Mouse (Mus musculus) gastrocnemius, postnatal 10 days (tissue): ENCODE data around the gene Arhgap17. TPM values are rescaled to one million over a fixed set of nuclear protein-coding genes. Genes with fewer than 3 reads are reported as not detected.

Experiments used
- DNase-seq: peaks from one replicate; pipeline ENCODE4 v3.0.0; 2021; ENCODE audit warnings: mixed read lengths
- total RNA-seq, 2 experiments: library from RNA; stranded (reverse); gene quantifications; 2 replicates each; pipeline ENCODE4 v1.2.3; 2021

Gene Arhgap17
- total RNA-seq, 2 experiments from 2014 or later, result 18.6 to 31.9 TPM

- DNase-seq, result no peak
Measured at GRCm38 (mm10) chr7:123287903-123288302, 81.8 kb downstream of the Arhgap17 start.

GRCm38 (mm10) chr7:123285896-123286295, 83.8 kb downstream of the Arhgap17 start:
- DNase-seq, result no peak

DNA sequence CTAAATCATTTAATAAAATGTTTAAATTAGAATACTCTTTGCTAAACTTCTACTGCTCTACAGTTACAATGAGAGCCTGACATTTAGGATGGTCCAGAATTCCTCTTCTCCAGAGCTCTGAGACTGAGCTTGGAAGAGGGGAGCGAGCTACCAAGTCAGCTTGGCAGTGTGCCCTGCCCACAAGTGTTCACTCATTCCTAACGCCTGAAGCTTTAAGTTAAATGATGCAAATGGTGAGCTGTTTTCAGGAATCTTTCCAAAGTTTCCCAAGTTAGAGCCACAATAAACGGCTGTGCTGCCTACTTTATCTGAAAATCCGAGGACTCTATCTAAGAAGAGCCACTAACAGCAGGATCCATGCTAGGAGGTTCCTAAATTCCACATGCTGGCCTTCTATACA, 85.9 kb downstream of the Arhgap17 start:
- no peak for DNase-seq

DNA sequence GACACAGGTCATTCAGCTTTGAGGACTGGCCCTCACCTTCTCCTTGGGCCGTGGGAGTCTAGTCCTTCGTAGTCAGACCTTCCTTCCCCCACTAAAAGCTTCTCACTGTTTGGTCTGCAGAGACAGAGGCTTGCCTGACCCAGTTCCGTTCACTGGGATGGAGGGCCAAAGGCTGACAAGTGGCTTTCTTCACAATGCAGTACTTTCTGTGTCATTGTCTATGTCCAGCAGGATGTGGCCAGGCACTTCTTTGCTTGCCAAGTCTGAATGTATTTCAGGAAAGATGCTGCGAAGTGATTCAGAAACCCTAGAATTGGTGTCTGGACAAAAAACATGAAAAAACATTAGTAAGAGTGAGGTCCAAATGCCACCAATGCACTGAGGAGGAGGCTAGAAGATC, 89.9 kb downstream of the Arhgap17 start:
- DNase-seq, result no peak

GRCm38 (mm10) chr7:123276568-123276967, 93.1 kb downstream of the Arhgap17 start:
- DNase-seq, result no peak

DNA sequence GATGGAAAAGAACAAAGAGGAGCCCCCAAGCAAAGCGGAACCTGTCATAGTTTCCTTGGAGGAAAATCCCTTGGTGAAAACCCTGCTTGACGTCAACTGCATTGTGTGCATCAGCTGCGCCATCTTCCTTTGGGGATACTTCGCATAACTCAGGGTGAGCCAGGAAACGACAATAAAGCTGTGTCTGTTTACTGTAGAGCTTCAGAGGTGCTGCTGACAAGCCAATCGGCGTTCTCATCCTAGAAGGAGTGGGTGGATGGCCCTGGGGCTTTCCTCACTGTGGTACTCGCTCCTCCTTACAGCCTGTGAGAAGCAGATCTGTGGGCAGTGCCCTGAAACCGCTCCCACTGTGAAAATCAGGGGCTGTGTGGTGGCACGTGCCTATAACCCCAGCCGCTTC, 96.7 kb downstream of the Arhgap17 start:
- no peak for DNase-seq

DNA sequence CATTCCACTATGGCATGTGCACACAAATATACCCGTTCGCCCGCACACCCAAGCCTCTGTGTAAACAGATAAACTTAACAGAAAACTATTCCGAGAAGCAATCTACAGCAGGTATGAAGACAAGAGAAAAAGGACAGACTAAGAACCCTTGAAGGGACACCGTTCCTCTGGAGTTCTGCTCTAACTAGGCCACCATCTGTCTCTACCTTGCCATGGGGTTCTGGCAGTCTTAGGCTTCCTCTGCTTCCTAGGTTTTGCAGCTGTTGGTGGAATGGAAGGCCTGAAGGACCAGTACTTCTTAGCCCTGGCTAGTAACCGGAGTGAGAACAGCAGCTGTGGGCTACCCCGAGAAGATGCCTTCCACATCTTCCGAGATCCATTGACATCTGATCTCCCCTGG, 111.6 kb downstream of the Arhgap17 start:
- no peak for DNase-seq

DNA sequence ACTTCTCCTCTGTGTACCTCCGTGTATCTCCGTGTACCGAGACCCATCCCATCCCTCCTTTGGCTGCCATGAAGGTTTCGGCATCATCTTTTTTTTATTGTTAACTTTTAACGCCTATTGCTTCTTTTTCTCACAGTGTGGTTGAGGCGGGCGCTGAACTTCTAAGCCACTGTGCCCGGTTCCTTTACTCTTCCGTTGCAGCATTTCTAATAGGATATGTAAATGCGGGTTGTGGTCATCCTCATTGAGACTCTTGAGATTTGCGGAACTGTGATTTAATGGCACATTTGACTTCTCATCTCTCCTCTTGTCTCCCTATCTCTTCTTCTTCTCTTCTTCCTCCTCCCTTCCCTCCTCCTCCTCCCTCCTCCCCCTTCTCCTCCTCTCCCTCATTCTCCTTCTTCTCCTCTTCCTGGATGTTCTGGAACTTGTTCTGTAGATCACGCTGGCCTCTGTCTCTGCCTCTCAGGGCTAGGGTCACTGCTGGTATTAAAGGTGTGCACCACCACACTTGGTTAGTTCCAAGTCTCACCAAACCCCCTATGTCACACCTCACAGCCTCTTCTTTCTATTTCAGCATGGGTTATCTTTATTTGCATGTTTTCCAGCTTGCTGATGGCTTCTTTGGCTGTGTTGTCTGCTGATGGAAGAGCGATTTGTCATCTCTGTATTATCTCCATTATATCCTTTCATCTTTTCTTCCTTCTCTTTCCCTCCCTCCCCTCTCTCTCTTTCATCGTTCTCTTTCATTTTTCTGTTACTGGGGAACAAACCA, 115.3 kb downstream of the Arhgap17 start:
- DNase-seq, result no peak

DNA sequence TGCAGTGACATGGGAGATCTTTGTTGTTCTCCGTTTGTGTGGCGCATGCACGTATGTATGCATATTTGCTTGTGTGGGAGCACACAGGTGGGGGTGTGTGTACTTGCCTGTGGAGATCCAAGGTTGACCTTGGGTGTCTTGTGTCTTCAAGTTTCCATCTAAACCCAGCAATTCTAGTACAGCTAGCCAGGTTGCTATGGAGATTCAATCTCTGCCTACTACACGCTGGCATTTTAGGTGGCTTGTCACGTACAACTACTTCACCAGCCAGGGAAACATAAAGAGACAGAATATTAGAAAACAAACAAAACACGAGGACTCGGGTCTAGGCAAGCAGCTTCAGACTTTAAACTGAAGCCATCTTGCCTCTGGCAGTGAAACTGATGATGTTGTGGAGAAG, 116.3 kb downstream of the Arhgap17 start:
- no peak for DNase-seq

DNA sequence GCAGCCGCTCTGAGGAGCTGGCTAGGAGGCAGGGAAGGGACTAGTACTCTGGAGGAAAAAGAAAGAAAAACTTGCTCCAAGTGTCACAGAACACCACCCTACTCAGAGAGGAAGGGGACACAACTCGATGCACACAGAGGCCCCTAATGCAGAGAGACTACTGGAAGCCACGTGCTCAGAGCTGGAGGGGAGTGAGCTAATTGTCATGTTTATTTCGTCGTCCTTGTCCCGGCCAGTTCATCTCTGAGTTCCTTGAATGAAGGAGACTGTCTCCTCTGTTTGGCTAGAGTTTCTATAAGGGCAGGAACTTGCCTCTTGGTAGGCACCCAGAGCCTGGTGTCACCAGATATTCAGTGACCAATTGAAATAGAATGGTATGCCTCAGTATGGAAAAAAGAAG, 118.4 kb downstream of the Arhgap17 start:
- DNase-seq, result no peak

- no peak for DNase-seq
Measured at GRCm38 (mm10) chr7:123248166-123248565, 121.5 kb downstream of the Arhgap17 start.

GRCm38 (mm10) chr7:123246504-123247084, 123.1 kb downstream of the Arhgap17 start:
- no peak for DNase-seq

DNA sequence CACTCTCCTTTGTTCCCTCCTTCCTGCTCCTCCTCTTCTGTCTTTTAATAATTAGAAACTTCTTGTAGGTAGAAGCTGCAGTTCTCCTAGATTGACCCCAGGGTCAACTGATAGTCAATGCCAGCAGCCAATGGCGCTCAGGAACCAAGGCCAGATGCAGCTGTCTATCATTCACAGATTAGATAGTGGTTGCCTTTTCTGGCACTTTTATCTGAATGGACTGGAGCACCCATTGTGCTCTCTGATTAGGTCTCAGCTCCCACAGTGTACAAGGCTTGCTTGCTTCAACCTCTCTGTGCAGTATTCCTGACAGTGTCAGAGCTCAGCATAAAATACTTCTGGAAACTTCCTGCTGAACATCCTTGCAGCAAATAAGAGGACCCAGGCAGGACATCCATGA, 124.9 kb downstream of the Arhgap17 start:
- no peak for DNase-seq

GRCm38 (mm10) chr7:123242241-123242640, 127.5 kb downstream of the Arhgap17 start:
- DNase-seq, result no peak

DNA sequence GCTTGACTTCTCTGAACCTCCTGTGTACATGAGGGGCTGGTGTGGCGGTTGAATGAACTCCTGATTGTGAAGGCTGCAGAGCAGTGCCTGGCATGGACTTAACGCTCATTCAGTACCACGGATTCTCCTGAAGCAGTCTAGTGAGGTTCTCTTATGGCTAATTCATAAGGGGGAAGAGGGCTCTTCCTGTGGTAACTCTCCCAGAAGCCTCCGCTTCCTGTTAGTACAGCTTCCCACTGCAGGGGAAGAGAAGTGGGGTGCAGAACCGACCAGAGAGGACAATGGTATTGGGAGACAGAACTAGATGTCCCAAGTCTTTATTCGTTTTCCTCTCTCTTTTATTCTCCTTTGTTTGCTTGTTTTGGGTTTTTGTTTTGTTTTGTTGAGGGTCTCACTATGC, 129.7 kb downstream of the Arhgap17 start:
- no peak for DNase-seq

DNA sequence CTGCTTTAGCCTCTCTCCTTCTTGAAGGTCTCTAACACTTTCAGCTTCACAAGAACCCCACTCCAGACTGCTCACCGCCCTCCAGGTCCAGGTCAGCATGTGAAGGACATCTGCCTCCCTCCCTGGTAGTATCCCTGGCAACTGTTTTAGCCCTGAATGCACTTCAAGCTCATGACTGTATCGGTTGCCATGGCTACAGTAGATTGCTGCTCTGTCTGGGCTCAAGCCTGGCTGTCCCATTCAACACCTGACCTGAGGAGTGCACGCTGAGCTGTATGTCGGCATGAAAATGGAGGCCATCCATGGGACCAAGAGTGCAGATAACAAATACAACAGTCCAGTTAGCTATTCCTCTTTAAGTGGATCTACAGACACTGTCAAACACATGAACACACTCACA, 131.1 kb downstream of the Arhgap17 start:
- DNase-seq, result no peak

- DNase-seq, result peak; percentile 40
Measured at GRCm38 (mm10) chr7:123235449-123235848, 134.3 kb downstream of the Arhgap17 start.

Other genes with a start within 250 kb of the Arhgap17 start
- 10 to 100 TPM; 21.9 to 36.0 TPM for gene Tnrc6a, start 246.0 kb downstream of the Arhgap17 start, total RNA-seq
- gene Slc5a11, start 155.1 kb downstream of the Arhgap17 start, total RNA-seq, result not detected
- gene Lcmt1, start 131 bp downstream of the Arhgap17 start, total RNA-seq, result 10 to 100 TPM; 29.4 to 29.7 TPM
- gene Aqp8, start 92.4 kb upstream of the Arhgap17 start, total RNA-seq, result not detected
- gene Zkscan2, start 130.5 kb upstream of the Arhgap17 start, total RNA-seq, result under 1 TPM; 0.33 to 0.52 TPM